Mouse (Mus musculus): ENCODE results near the gene Sept6.

- no peak for TF ChIP-seq CTCF (conservative IDR thresholded peaks at IDR 0.05 in 1 of 2, IDR thresholded peaks at IDR 0.05 in 1 of 2; ENCODE audit: low read depth in 2 of 2, low read length in 2 of 2)
- no peak for TF ChIP-seq HCFC1 (IDR thresholded peaks at IDR 0.05; ENCODE audit: low read depth, low read length)
- TF ChIP-seq POLR2A (IDR thresholded peaks at IDR 0.05; ENCODE audit: low read depth, low read length) = no peak
- TF ChIP-seq KAT2A (IDR thresholded peaks at IDR 0.05; ENCODE audit: insufficient replicate concordance, low read length) = no peak
- no peak for TF ChIP-seq POLR2AphosphoS2 (IDR thresholded peaks at IDR 0.05; ENCODE audit: low read depth, low read length)
These were observed 26.6 kb upstream of the Sept6 start for GRCm38 (mm10) chrX:37018150-37018654.

Measured in CH12.LX (cell line).